Mouse (Mus musculus): ENCODE results near the gene Tor4a.

DNA sequence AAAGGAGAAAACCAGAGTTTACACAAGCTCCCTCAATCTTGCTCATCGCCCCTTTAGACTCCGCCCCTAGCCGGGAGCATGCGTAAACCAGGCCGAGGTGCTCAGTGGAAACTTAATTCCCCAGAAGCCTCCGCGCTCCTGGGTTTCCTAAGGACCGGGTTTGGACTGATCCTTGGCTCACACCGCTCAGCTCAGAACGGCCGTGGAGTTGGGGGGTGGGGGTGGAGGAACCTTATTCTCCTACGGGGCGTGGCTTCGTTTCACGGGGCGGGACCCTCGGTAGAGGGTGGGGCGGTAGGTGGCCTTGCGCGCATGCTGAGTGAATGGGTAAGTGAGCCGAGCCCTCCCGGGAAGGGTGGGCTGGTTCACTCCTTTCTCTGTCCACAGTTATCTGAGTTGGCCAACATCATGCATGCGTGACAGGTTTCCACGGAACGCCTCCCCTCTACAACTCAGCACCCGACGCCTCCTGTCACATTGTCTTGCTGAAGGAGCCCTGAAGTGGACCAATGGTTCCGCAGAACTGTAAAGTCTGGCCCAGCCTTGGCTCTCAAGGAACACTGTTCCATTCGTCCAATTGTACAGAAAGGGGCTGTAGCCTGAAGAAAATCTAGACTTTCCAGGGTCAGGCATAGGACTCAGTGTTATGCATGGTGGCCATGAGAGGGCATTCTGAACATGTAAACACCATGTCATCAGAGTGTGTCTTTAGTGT lies 44.2 kb upstream of the Tor4a start:
- TF ChIP-seq CTCF (IDR thresholded peaks at IDR 0.05; ENCODE audit: low read depth) (no peak), EP300 (IDR thresholded peaks at IDR 0.05; ENCODE audit: low read depth) (no peak)
